8 mouse cellular contexts compared by ENCODE assay signal in genomic region chr11:106613638-106614338, GRCm38 (mm10). TPM values are rescaled to one million over a fixed set of nuclear protein-coding genes. Genes with fewer than 3 reads are reported as not detected.
DNase-seq lines count a peak whose midpoint lies in the region; ATAC-seq lines count a peak whose summit lies in the region.

No protein-coding gene starts in this region.

- H3K9ac ChIP-seq in limb, embryonic 13.5 days, result peak overlapping the region; percentile 69; the same call in 1 of the 2 replicates

- H3K27ac ChIP-seq in forebrain, embryonic 10.5 days, result peak overlapping the region; percentile 89
- no peak overlapping the region for H3K27ac ChIP-seq in limb, embryonic 13.5 days

- H3K4me1 ChIP-seq in forebrain, embryonic 10.5 days, result peaks cover 24% of the 10 kb centered on the region
- peaks cover 23% of the 10 kb centered on the region for H3K4me1 ChIP-seq in limb, embryonic 13.5 days

- no peak for ATAC-seq in limb, embryonic 13.5 days (ENCODE audit: low FRiP score, low read depth)

- no peaks in the 10 kb centered on the region for H3K9me3 ChIP-seq in forebrain, embryonic 10.5 days
- no peaks in the 10 kb centered on the region for H3K9me3 ChIP-seq in limb, embryonic 13.5 days

- H3K27me3 ChIP-seq in forebrain, embryonic 10.5 days (ENCODE audit: poor library complexity, severe bottlenecking), result peaks cover 13% of the 10 kb centered on the region
- peaks cover 4% of the 10 kb centered on the region for H3K27me3 ChIP-seq in limb, embryonic 13.5 days

- peak; percentile 52 for DNase-seq in cerebellum, adult 9-11 months
- no peak for DNase-seq in cerebellum, postnatal 4 days (ENCODE audit: low spot score in 2 of 2)
- peak; percentile 62 for DNase-seq in CD4-positive, CD25-positive, alpha-beta regulatory T cell, adult 2 months (ENCODE audit: low read depth, low spot score)
- DNase-seq in forebrain, embryonic 10.5 days (ENCODE audit: extremely low spot score, low spot score), result no peak
- peak; percentile 31 to 45 for DNase-seq in natural killer cell, adult 2 months (ENCODE audit: low spot score in 2 of 2)
- DNase-seq in ovary, postnatal 14 days (ENCODE audit: low spot score), result no peak
- DNase-seq in cerebellum, adult 11 months, result no peak

- peak overlapping the region; percentile 100 for H3K4me3 ChIP-seq in forebrain, embryonic 10.5 days
- H3K4me3 ChIP-seq in limb, embryonic 13.5 days, result peak overlapping the region; percentile 99

- H3K36me3 ChIP-seq in forebrain, embryonic 10.5 days (replicated peaks), result no peaks in the 10 kb centered on the region
- H3K36me3 ChIP-seq in limb, embryonic 13.5 days, result no peaks in the 10 kb centered on the region

- WGBS in forebrain, embryonic 10.5 days, result 56% methylated on average over 15 of the region's 15 CpGs
- WGBS in limb, embryonic 13.5 days, result 57% methylated on average over 15 of the region's 15 CpGs

- peak overlapping the region; percentile 95 for H3K4me2 ChIP-seq in limb, embryonic 13.5 days (replicated peaks)

RNA-seq across cellular contexts. Expression of gene Tex2, which starts 0.6 kb away (rescaled TPM):
- 6.2 and 6.4 TPM in 2 replicates for polyA plus RNA-seq in forebrain, embryonic 10.5 days (2016; fragmentation: Nextera tagmentation; extraction: Ambion mirVana)
- polyA plus RNA-seq in limb, embryonic 13.5 days (2015; fragmentation: Nextera tagmentation; extraction: Ambion mirVana), result 7.5 and 8.2 TPM in 2 replicates

Comparison
In these comparisons a context has a peak if more than half of its experiments do, and no peak if none do; other contexts are left out.
1. DNase-seq: peak in cerebellum, adult 9-11 months (single experiment), CD4-positive, CD25-positive, alpha-beta regulatory T cell, adult 2 months (single experiment) and natural killer cell, adult 2 months (2 of 2); none in cerebellum, postnatal 4 days (0 of 2), forebrain, embryonic 10.5 days (single experiment), ovary, postnatal 14 days (single experiment) and cerebellum, adult 11 months (single experiment).